Mouse (Mus musculus): Measurements from ENCODE around the gene Mrpl51. TPM values are rescaled to one million over a fixed set of nuclear protein-coding genes. Genes with fewer than 3 reads are reported as not detected.

Mrpl51 gene
- total RNA-seq, 1 experiment = 184 TPM

DNA sequence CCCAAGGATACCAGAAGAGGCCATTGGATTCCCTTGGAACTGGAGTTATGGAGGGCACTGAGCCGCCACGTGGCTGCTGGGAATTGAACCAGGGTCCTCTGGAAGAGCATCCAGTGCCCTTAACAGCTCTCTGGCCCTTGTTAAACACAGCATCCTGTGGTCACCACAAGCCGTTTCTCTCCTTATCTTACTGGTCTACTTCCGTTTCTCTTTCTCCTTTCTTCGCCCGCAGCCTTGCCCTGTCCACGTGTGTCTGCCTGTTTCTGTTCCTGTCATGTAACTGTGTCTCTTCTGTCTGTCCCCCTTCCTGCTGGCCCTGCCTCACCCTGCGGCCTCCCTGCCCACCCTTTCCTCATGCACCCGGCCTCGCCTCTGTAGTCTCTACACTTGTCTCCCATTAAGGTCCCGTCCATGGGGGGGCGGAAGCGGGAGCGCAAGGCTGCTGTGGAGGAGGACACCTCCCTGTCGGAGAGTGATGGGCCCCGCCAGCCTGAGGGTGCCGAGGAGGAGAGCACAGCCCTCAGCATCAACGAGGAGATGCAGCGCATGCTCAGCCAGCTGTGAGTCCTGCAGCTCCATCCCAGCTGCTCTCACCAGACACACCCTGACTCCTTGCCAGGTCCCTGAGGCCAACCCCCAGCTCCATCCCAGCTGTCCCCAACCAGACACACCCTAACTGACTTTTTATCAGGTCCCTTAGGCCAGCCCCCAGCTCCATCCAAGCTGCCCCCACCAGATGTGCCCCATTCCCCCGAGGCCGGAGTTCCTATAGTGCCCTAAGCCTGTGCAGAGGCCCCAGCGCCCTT is 39.2 kb upstream of the Mrpl51 start:
- no peak for DNase-seq (ENCODE audit: low read depth, low spot score)
- no peak overlapping the region for H3K27ac ChIP-seq (ENCODE audit: insufficient read depth, low read depth, low read length, poor library complexity, severe bottlenecking)
- no peaks in the 10 kb centered on the region for H3K9me3 ChIP-seq (ENCODE audit: control insufficient read depth, insufficient read depth, low read depth, low read length)
- peak overlapping the region in 1 of 2 experiments; percentile 18; a peak in 3 of 4 replicates for H3K4me3 ChIP-seq (ENCODE audit: insufficient read depth in 1 of 2, low read depth in 1 of 2, low read length in 2 of 2, poor library complexity in 1 of 2, severe bottlenecking in 1 of 2)
- TF ChIP-seq HCFC1 (IDR thresholded peaks at IDR 0.05; ENCODE audit: borderline replicate concordance, insufficient read depth, low read length) = no peak
- no peak for TF ChIP-seq ZC3H11A (IDR thresholded peaks at IDR 0.05; ENCODE audit: borderline replicate concordance, low read depth, low read length)
- TF ChIP-seq MAFK (IDR thresholded peaks at IDR 0.05; ENCODE audit: insufficient read depth, low read depth, low read length) = no peak
- TF ChIP-seq CHD2 (IDR thresholded peaks at IDR 0.05; ENCODE audit: low read depth, low read length) = no peak
- TF ChIP-seq ZNF384 (IDR thresholded peaks at IDR 0.05; ENCODE audit: low read depth, low read length) = no peak
- no peak overlapping the region for H3K9ac ChIP-seq (ENCODE audit: insufficient read depth, low read depth, low read length, poor library complexity, severe bottlenecking)
- H3K36me3 ChIP-seq (ENCODE audit: control insufficient read depth, insufficient read depth, low read length, poor library complexity, severe bottlenecking) = peaks cover 2% of the 10 kb centered on the region; the same call in 1 of the 2 replicates
- H3K4me1 ChIP-seq (ENCODE audit: control insufficient read depth in 2 of 2, insufficient read depth in 2 of 2, low read length in 2 of 2, poor library complexity in 1 of 2) = peaks cover 4 to 23% of the 10 kb centered on the region in 2 experiments; a peak in 2 of 4 replicates
- in situ Hi-C loops (cut with MboI; ENCODE audit: low sequenced_read_pairs in 2 of 2, unreplicated experiment in 2 of 2) = no loop called here

DNA sequence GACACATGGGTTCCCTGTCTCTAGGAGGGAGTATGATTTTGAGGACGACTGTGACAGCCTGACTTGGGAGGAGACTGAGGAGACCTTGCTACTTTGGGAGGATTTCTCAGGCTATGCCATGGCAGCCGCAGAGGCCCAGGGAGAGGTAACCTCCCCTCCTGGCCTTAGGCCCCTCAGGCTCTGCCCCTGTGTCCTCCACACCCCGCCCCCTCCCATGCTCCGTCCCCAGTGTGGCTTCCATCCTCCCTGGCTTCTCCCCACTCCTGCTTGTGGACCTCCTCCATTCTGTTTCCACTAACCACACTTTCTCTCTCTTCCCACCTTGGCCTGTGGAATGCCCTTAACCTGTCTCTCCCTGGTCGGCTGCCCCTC is 38.6 kb upstream of the Mrpl51 start:
- Histone ChIP-seq H3K27ac (ENCODE audit: insufficient read depth, low read depth, low read length, poor library complexity, severe bottlenecking) (no peak overlapping the region), H3K9me3 (ENCODE audit: control insufficient read depth, insufficient read depth, low read depth, low read length) (no peaks in the 10 kb centered on the region), H3K36me3 (ENCODE audit: control insufficient read depth, insufficient read depth, low read length, poor library complexity, severe bottlenecking) (peaks cover 2% of the 10 kb centered on the region; the same call in 1 of the 2 replicates), H3K4me3 (ENCODE audit: insufficient read depth in 1 of 2, low read depth in 1 of 2, low read length in 2 of 2, poor library complexity in 1 of 2, severe bottlenecking in 1 of 2) (no peak overlapping the region), H3K9ac (ENCODE audit: insufficient read depth, low read depth, low read length, poor library complexity, severe bottlenecking) (no peak overlapping the region), H3K4me1 (ENCODE audit: control insufficient read depth in 2 of 2, insufficient read depth in 2 of 2, low read length in 2 of 2, poor library complexity in 1 of 2) (peaks cover 4 to 23% of the 10 kb centered on the region in 2 experiments; a peak in 2 of 4 replicates)
- in situ Hi-C loops (cut with MboI; ENCODE audit: low sequenced_read_pairs in 2 of 2, unreplicated experiment in 2 of 2) = no loop called here
- no peak for DNase-seq (ENCODE audit: low read depth, low spot score)
- no peak for TF ChIP-seq CHD2 (IDR thresholded peaks at IDR 0.05; ENCODE audit: low read depth, low read length)
- TF ChIP-seq ZC3H11A (IDR thresholded peaks at IDR 0.05; ENCODE audit: borderline replicate concordance, low read depth, low read length) = no peak
- no peak for TF ChIP-seq ZNF384 (IDR thresholded peaks at IDR 0.05; ENCODE audit: low read depth, low read length)
- no peak for TF ChIP-seq MAFK (IDR thresholded peaks at IDR 0.05; ENCODE audit: insufficient read depth, low read depth, low read length)
- TF ChIP-seq HCFC1 (IDR thresholded peaks at IDR 0.05; ENCODE audit: borderline replicate concordance, insufficient read depth, low read length) = no peak

DNA sequence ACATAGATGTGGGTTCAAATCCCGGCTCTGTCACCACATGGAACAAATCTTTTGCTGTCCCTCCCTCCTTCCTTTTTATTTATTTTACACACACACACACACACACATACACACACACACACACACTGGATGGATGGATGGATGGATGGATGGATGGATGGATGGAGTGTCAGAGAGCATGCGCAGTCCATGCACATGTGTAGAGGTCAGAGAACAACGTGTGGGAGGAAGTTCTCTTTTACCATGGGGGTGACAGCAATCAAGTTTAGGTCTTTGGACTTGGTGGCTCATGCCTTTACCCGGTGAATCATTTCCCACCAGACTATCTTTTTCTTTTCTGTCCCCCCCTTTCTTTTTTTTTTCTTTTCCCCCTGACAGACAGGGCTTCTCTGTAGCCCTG is 37.9 kb upstream of the Mrpl51 start:
- no peak overlapping the region for H3K4me3 ChIP-seq (ENCODE audit: insufficient read depth in 1 of 2, low read depth in 1 of 2, low read length in 2 of 2, poor library complexity in 1 of 2, severe bottlenecking in 1 of 2)
- in situ Hi-C loops (cut with MboI; ENCODE audit: low sequenced_read_pairs in 2 of 2, unreplicated experiment in 2 of 2) = no loop called here
- H3K4me1 ChIP-seq (ENCODE audit: control insufficient read depth in 2 of 2, insufficient read depth in 2 of 2, low read length in 2 of 2, poor library complexity in 1 of 2) = peaks cover 2 to 24% of the 10 kb centered on the region in 2 experiments; a peak in 2 of 4 replicates
- H3K9ac ChIP-seq (ENCODE audit: insufficient read depth, low read depth, low read length, poor library complexity, severe bottlenecking) = no peak overlapping the region
- H3K9me3 ChIP-seq (ENCODE audit: control insufficient read depth, insufficient read depth, low read depth, low read length) = no peaks in the 10 kb centered on the region
- no peak for TF ChIP-seq HCFC1 (IDR thresholded peaks at IDR 0.05; ENCODE audit: borderline replicate concordance, insufficient read depth, low read length)
- no peak for TF ChIP-seq MAFK (IDR thresholded peaks at IDR 0.05; ENCODE audit: insufficient read depth, low read depth, low read length)
- TF ChIP-seq CHD2 (IDR thresholded peaks at IDR 0.05; ENCODE audit: low read depth, low read length) = no peak
- no peak for TF ChIP-seq ZC3H11A (IDR thresholded peaks at IDR 0.05; ENCODE audit: borderline replicate concordance, low read depth, low read length)
- no peak for TF ChIP-seq ZNF384 (IDR thresholded peaks at IDR 0.05; ENCODE audit: low read depth, low read length)
- H3K27ac ChIP-seq (ENCODE audit: insufficient read depth, low read depth, low read length, poor library complexity, severe bottlenecking) = no peak overlapping the region
- H3K36me3 ChIP-seq (ENCODE audit: control insufficient read depth, insufficient read depth, low read length, poor library complexity, severe bottlenecking) = peaks cover 2% of the 10 kb centered on the region; the same call in 1 of the 2 replicates
- no peak for DNase-seq (ENCODE audit: low read depth, low spot score)

DNA sequence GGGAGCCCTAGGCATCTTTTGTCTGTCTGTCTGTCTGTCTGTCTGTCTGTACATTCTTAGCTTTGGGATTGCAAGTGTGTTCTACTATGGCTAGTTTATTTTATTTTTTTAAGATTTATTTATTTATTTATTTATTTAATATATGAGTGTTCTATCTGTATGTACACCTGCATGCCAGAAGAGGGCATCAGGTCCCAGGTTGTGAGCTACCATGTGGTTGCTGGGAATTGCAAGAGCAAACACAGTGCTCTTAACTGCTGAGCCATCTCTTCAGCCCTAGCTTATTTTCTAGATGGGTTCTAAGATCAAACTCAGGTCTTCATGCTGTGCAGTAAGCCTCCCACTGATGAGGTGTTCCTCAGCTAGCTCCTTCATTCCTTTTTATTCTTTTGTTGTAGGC is 37.1 kb upstream of the Mrpl51 start:
- Histone ChIP-seq H3K4me1 (ENCODE audit: control insufficient read depth in 2 of 2, insufficient read depth in 2 of 2, low read length in 2 of 2, poor library complexity in 1 of 2) (peaks cover 0 to 20% of the 10 kb centered on the region in 2 experiments; a peak in 2 of 4 replicates), H3K9me3 (ENCODE audit: control insufficient read depth, insufficient read depth, low read depth, low read length) (no peaks in the 10 kb centered on the region), H3K4me3 (ENCODE audit: insufficient read depth in 1 of 2, low read depth in 1 of 2, low read length in 2 of 2, poor library complexity in 1 of 2, severe bottlenecking in 1 of 2) (no peak overlapping the region), H3K9ac (ENCODE audit: insufficient read depth, low read depth, low read length, poor library complexity, severe bottlenecking) (no peak overlapping the region), H3K27ac (ENCODE audit: insufficient read depth, low read depth, low read length, poor library complexity, severe bottlenecking) (no peak overlapping the region), H3K36me3 (ENCODE audit: control insufficient read depth, insufficient read depth, low read length, poor library complexity, severe bottlenecking) (peaks cover 6% of the 10 kb centered on the region; the same call in 1 of the 2 replicates)
- TF ChIP-seq MAFK (IDR thresholded peaks at IDR 0.05; ENCODE audit: insufficient read depth, low read depth, low read length) (no peak), ZNF384 (IDR thresholded peaks at IDR 0.05; ENCODE audit: low read depth, low read length) (no peak), ZC3H11A (IDR thresholded peaks at IDR 0.05; ENCODE audit: borderline replicate concordance, low read depth, low read length) (no peak), HCFC1 (IDR thresholded peaks at IDR 0.05; ENCODE audit: borderline replicate concordance, insufficient read depth, low read length) (no peak), CHD2 (IDR thresholded peaks at IDR 0.05; ENCODE audit: low read depth, low read length) (no peak)
- in situ Hi-C loops (cut with MboI; ENCODE audit: low sequenced_read_pairs in 2 of 2, unreplicated experiment in 2 of 2) = no loop called here
- DNase-seq (ENCODE audit: low read depth, low spot score) = no peak

All from ES-E14 (cell line).